Mouse (Mus musculus) olfactory bulb, adult 2 months (tissue): ENCODE results near the gene Dnah1.

Source experiments
- CTCF ChIP-seq: fragments of 200-500 bp; IDR thresholded peaks from 2 replicates; pipeline ENCODE4 v1.5.1; 2012; ENCODE audit warnings: low read depth, mild to moderate bottlenecking, low read length, moderate library complexity; ENCODE audit not compliant: insufficient read depth
- POLR2A ChIP-seq: fragments of 200-500 bp; IDR thresholded peaks from 2 replicates; pipeline ENCODE4 v1.6.1; 2012; ENCODE audit warnings: mild to moderate bottlenecking, low read depth, low read length, moderate library complexity; ENCODE audit not compliant: insufficient read depth

- TF ChIP-seq POLR2A (no peak), CTCF (no peak)
These were observed 3.1 kb upstream of the Dnah1 start for GRCm38 (mm10) chr14:31326770-31327169.
